Mouse (Mus musculus): ENCODE measurements around the gene Comtd1.

Gene Comtd1

DNA sequence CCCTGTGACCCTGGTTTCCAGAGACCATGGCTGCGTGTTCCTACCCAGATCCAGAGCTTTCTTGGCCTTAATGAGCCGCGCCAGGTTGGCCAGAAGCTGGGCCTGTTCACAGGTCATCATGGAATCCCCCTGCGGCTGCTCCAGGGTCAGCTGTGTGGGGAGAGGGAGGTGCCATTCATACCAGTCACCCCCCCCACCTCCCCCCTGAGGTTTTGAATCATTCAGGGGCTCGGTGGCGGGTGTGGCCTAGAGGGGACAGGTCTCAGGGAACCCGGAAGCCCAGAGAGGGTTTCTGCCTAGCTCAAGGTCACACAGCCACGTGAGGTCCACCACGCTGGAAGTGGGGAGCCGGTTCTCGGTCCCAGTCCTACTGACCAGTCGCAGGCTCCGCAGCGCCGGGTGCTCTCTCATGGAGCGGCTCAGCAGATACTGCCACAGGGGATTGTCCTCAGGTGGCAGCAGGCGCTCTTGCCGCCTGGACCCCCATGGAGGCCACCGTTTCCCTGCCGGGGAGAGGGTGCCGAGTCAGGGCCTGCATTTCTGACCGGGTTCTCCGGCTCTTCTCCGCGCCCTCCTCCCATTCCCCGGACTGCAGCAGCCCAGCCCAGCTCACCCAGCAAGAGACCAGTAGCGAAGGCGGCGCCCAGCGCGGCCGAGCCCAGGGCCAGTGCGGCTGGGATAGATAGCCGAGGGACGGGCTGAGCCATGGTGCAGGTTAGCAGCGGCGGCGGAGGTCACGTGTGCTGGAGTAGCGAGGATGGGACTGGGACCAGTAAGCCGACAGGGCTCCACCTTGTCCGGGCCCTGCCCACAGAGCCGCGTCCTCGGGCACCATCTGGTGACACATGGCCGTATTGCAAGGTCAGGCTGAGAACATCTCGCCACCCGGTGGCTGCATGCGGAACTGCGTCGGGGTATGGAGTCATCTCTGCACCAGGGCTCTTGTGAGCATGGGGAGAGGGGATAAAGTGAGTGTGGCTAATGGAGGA lies at the start of gene Comtd1:
TSS of gene Comtd1 (minus strand) at position 812 of the 989 bp plus-strand sequence.
- DNase-seq (ENCODE audit: low spot score in 2 of 2) = peak; percentile 88 to 96

DNA sequence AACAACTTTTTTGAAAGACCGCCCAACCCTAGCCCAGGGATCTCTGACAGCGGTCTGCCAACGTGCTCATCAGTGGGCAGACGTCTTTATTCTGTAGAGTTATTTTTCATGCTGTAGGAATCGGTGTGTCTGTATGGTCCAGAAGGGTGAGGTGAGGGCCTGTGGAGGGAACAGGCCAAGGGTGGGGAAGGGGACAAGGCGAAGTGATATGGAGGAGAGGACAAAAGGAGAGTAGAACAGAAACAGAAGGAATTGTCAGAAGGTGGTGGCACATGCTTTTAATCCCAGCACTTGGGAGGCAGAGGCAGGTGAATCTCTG lies 43.5 kb upstream of the Comtd1 start:
- no peak for DNase-seq (ENCODE audit: low spot score in 2 of 2)

- no peak for DNase-seq (ENCODE audit: low spot score in 2 of 2)
Observed at GRCm38 (mm10) chr14:21891581-21892340, 43.0 kb upstream of the Comtd1 start.

DNA sequence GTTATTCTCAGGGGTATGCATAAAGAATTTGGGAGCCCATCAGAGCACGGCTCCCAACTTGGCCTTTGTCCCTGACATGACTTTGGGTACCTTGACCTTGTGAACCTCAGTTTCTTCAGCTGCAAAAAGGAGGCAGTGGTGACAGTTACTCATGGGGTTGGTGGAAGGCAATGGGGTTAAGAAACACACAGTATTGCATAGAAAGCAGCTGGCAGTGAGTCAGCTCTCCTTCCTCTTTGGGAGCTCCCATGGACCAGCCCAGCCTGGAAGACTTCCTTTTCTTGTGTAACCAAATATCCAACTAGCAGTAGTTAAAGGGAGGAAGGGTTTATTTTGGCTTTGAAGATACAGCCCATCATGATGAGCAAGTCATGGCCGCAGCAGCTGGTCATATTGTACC lies 41.7 kb upstream of the Comtd1 start:
- DNase-seq (ENCODE audit: low spot score in 2 of 2) = no peak

- DNase-seq (ENCODE audit: low spot score in 2 of 2) = no peak
Observed at GRCm38 (mm10) chr14:21866816-21867215, 18.0 kb upstream of the Comtd1 start.

DNA sequence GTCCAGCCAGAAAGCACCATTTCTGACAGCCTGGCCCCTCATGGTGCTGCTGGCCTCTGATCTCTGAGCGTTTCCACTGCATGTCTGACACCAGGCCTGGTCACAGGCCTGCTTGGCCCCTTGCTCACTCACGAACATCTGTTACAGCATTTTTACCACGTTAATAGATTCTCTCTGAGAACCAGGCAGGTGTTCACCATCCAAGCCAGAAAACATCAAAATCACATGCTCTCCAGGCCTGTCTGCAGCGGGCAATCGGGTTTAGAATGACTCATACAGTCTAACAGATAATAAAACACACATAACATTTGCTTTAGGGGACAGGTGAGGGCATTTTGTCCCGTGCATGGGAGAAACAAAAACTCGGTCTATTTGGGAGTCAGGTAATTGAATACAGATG lies 17.5 kb upstream of the Comtd1 start:
- no peak for DNase-seq (ENCODE audit: low spot score in 2 of 2)

GRCm38 (mm10) chr14:21856886-21857285 lies 8.1 kb upstream of the Comtd1 start:
- no peak for DNase-seq (ENCODE audit: low spot score in 2 of 2)

- DNase-seq (ENCODE audit: low spot score in 2 of 2) = no peak
Observed at GRCm38 (mm10) chr14:21855961-21856360, 7.2 kb upstream of the Comtd1 start.

DNA sequence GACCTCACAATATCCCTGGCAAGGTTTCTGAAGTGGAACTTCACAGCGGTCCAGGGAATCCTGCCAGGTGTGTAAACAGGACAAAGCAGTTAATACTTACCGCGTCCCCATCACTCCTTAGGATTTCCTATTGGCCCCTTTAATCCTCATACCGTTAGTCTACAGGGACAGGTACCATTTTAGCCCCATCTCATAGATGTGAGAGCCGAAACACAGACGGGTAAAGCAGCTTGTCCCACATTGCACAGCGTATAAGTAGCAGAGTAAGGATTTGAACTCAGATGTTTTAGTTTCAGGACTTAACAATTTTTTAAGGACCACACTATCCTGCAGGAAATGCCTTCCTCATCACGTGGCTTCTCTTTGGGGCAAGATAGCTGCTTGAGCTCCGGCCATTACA lies 5.5 kb upstream of the Comtd1 start:
- DNase-seq (ENCODE audit: low spot score in 2 of 2) = no peak

DNA sequence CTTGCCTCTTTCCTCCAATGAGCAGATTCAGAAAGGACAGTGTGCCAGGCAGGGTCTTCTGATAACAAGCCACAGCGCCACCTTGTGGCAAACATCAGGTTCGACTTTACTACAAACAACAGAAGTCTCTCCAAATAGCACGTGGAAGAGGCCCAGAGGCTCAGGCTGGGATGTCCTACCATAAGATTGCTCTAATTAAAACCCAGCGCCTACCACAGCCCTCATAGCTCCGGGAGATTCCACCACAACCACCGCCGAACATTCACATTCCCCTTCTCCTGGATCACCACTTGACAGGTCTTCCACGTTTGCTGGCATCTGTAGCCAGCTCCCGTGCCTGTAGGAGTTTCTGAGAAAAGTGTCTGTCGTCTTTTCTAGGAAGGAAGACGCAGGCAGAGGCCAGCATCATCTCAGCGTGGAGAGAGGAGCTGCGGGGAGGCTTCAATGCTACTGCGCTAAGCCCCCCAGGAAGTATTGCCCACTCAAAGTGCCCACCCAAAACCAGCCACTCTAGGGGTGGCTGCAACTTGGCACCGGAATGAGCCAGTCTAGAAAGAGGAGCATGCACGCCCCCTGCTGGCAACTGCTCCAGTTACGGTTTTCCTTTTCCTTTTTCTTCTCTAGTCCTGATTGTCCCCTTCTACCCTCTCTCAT lies 4.8 kb upstream of the Comtd1 start:
- peak in 1 of 2 experiments; percentile 68 for DNase-seq (ENCODE audit: low spot score in 2 of 2)

DNA sequence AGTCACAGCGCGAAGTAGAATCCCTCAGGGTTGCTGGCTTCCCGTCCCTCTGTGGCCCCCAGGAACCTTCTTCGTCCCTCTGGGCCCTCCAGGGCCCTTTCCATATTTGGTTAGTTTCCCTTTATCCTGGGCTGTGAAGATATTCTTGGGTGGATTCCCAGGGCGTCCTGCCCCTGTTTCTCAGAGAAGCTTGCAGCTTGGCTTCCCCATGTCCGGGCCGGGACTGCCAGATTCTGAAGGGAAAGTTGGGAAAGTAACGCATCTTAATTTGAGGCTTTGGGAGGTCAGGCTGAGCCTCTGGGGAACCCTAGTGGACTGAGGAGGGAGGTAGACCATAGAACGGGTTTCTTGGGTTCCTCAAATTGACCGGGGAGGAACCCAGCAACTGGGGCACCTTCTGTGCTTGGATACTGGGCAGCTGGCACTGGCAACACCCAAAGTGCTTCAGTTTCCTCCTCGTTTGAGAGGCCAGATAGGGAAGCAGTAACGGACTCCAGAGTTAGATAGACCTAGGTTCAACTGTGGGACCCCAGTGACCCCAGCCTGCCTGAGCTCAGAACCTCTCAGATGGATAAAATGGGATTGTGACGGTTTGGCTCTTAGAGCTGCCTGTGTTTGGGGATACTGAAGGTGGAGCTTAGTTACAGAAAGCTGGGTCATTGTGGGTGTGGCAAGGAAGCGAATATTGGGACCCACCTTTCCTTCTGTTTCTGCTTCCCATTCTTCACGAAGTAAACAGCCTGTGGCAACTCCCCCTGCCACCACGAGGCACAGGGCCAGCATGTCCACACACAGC lies 3.4 kb upstream of the Comtd1 start:
- DNase-seq (ENCODE audit: low spot score in 2 of 2) = no peak

DNA sequence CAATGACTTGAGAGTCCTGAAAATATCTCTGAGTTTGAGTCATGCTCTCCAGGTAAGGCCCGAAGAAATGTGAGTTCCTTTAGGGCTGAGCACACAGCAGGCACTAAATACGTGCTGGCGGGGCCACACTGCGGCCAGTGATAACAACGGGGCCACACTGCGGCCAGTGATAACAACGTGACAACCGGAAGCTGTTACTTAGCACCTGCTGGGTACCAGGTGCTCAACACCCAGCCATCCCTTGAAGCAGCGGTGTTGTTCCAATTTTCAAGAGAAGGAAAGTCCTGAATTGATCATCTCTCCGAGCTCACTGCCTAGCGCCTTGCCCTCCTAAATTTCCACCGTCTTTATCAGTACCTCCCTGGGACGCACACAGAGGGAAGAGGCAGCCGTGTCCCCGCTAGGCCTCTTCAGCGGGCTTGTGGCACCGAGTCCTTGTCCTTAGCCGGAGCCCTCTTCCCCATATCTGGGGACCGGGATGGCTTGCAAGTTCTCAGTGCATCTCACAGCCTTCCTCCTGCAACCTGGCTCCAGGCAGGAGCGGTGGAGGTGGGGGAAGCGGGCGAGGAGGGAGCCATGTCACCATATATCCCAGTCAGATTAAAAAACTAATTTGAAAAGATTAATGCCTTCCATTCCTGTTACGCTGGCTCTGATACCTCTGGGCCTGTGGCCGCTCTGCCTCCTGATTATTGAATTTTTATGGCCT lies 1.8 kb upstream of the Comtd1 start:
- no peak for DNase-seq (ENCODE audit: low spot score in 2 of 2)

- no peak for DNase-seq (ENCODE audit: low spot score in 2 of 2)
Observed at GRCm38 (mm10) chr14:21849524-21850418, 994 bp upstream of the Comtd1 start.

- DNase-seq (ENCODE audit: low spot score in 2 of 2) = no peak
Observed at GRCm38 (mm10) chr14:21847381-21848165, 1.2 kb downstream of the Comtd1 start.

DNA sequence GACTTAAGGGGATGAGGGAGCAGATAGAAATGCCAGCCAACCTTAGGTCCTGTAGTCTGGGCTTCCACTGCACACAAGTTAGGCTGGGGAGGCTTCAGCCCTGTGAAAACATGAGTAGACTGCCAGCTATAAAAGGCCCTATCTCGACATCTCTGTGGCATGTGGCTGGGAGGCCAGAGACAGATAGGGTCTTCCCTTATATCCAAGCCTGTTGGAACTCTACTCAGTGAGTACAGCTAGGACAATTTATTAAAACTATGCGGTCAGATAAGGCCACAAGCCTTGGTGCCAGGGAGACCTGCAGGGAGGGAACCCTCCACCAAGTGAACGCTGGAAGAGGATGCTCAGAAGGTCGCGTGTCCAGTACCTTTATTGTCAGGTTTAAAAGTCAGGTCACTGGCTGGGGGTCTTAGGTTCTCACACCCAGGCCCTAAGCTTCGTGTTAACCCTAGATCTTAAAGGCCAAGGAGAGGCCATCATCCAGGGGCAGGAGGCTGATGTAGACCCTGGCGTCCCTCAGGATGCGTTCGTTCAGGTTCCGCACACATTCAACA lies 1.9 kb downstream of the Comtd1 start:
- DNase-seq (ENCODE audit: low spot score in 2 of 2) = no peak

DNA sequence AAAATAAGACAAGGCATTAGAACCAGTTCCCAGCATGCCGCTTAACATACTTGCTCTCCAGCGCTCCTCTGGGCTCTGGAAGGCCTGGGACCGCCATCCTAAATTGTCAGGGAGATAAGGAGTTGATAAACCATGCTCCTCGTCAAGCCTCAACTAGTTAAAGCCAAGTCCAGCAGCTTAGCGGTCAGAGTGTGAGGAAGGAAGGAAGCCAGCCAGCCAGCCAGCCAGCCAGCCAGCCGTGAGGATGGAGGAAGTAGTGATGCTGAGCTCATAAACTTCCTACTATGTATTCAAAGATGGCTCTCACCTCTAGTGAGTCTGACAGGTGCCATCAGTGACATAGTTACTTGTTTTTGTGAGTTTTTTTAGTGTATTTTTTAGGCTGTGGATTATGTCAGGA lies 5.5 kb downstream of the Comtd1 start:
- DNase-seq (ENCODE audit: low spot score in 2 of 2) = no peak

GRCm38 (mm10) chr14:21841819-21842592 lies 6.8 kb downstream of the Comtd1 start:
- no peak for DNase-seq (ENCODE audit: low spot score in 2 of 2)

Data from frontal cortex, postnatal 14 days (tissue).